Mouse (Mus musculus): ENCODE results near the gene Atp6v1g1.

Atp6v1g1 gene

GRCm38 (mm10) chr4:63544494-63545230 lies at the start of gene Atp6v1g1:
Gene Atp6v1g1, plus strand, starts transcription at chr4:63544772.
- peak; percentile 96 to 97 for DNase-seq

GRCm38 (mm10) chr4:63494967-63495914 lies 49.3 kb upstream of the Atp6v1g1 start:
- DNase-seq = peak; percentile 36 to 54

GRCm38 (mm10) chr4:63495915-63496278 lies 48.7 kb upstream of the Atp6v1g1 start, which contains the start of gene Whrn:
Gene Whrn, minus strand, starts transcription at chr4:63495991.
- DNase-seq = peak; percentile 68 to 72

GRCm38 (mm10) chr4:63496312-63496711 lies 48.3 kb upstream of the Atp6v1g1 start:
- no peak for DNase-seq

DNA sequence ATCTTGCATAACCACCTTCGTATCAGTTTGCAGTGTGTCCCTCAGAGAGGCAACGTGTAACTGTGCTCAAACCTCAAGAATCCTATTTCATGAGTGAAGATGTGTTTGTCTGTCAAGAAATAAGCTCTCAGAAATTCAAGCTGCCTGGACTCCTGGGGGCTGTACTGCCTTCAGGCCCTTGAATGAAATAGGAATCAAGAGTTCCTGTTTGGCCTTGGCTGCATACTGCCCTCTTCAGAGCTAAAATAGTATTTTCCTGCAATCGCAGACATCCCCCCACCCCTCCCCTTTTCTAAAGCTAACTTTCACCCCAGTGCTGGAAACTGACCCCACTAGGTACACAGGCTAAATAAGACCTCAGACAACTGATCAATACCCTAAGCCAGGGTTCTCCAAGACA lies 46.2 kb upstream of the Atp6v1g1 start:
- DNase-seq = no peak

GRCm38 (mm10) chr4:63501050-63501449 lies 43.5 kb upstream of the Atp6v1g1 start:
- DNase-seq = no peak

GRCm38 (mm10) chr4:63503949-63504348 lies 40.6 kb upstream of the Atp6v1g1 start:
- DNase-seq = no peak

DNA sequence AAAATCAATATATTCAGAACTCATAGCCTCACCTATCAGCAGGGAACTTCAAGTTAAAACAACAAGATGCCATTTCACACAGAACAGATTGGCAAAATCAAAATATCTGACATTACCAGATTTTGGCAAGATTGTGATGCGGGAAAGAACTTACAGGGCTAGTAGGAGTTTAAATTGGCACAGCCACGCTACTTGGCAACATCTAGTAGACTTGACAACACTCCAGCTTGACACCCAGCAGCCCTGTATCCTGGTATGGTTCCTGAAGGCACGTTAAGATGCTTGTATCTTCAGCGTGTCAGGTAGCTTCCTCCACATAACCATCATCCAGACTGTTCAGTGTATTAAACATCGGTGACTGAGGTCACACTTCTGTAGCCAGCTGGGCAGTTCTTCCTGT lies 37.1 kb upstream of the Atp6v1g1 start:
- DNase-seq = no peak

DNA sequence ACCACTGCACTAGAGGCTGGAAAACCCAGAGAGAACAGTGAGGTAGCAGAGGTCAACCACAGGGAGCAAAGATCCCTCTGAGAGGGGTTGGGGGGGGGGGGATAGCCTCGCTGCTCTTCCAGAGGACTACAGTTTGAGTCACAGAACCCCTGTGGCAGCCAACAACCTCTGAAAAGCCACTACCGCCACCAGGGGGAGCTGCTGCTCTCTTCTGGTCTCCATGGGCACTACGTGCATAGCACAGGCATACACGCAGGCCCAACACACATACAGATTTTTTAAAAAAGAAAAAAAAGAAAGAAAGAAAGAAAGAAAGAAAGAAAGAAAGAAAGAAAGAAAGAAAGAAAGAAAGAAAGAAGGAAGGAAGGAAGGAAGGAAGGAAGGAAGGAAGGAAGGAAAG lies 36.3 kb upstream of the Atp6v1g1 start:
- peak; percentile 53 to 87 for DNase-seq

DNA sequence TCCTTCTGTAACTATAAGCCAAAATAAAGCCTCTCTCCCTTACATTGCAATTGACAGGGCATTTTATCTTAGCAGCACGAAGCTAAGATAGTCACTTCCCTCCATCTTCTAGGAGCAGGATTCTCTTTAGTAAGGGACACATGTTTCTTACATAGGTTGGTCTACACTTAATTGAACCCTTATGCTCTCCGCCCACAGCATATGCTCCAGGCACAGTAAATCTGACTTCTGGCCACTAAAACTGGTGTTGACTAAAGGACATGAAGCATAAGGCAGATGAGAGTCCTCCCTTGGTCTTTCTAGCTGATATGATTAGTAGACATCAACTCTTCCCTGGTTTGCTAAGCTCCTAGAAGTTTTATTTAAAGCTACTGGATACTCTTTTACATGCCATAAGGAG lies 31.7 kb upstream of the Atp6v1g1 start:
- DNase-seq = no peak

DNA sequence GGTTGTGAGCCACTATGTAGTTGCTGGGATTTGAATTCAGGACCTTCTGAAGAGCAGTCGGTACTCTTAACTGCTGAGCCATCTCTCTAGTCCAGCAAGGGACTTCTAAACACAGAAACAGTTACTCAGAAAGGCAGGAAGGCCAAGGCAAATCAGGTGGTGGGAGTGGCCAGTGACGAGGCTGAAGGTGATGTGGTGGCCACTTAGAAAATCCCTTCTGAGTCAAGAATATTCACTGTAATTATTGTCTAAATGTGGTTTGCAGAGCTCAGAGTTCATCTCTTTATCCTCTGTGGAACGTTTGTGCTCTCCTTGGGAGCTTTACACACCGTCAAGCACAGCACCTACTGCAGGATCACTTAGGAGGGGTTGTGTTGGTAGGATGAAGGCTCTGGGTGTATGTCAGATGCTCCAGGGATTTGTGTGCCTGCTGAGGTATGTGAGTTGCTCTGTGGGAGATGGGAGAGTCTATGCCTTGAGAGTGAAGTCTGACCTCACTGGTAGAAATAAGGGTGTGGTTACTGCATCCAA lies 30.1 kb upstream of the Atp6v1g1 start:
- peak; percentile 20 to 25 for DNase-seq

DNA sequence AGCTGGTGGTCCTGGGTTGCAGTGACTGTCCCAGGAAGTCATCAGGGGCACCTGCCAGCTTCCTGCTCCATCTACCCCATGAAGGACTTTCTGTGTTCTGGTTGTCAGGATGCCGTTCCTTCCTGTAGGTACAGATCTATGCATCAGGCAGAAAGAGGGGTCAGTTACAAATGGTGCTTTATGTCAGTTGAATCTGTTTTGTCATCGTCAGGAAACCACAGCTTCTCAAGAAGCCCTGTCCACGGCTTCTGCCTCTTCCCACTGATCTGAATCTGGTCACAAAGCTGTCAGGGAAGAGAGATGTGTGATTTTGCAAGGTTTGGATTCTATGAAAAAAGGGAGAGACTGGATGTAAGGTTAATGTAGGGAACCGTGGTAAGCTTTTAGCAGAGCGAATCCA lies 29.6 kb upstream of the Atp6v1g1 start:
- no peak for DNase-seq

DNA sequence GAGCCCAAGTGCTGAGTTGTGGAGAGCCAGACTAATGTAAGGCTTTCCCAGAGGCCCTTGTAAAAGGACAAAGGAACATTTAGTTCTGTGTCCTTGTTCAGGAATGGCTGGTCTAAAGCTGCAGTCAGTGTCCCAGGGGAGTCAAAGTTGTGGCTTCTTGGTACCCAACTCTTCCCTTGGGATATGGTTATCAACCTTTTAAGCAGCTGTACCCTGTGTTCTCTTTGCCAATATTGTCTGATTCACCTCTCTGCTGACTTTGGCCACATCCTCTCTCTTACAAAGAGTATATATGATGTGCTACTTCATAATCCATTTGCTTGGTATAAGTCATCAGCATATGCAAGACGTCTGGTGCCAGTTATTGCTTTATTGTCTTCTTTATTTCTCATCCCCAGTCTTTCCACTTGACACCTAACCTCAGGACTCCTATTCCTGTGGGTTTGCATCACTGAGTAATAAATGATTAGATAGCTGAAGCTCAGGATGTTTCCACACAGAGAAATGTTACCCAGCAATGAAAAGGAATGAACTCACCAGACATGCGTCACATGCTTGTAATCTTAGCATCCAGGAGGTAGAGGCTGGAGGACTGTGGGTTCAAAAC lies 22.7 kb upstream of the Atp6v1g1 start:
- DNase-seq = no peak

GRCm38 (mm10) chr4:63525514-63525913 lies 19.1 kb upstream of the Atp6v1g1 start:
- DNase-seq = peak in 1 of 2 experiments; percentile 5

- DNase-seq = no peak
Observed at GRCm38 (mm10) chr4:63528946-63529345, 15.6 kb upstream of the Atp6v1g1 start.

GRCm38 (mm10) chr4:63530409-63530808 lies 14.2 kb upstream of the Atp6v1g1 start:
- DNase-seq = no peak

DNA sequence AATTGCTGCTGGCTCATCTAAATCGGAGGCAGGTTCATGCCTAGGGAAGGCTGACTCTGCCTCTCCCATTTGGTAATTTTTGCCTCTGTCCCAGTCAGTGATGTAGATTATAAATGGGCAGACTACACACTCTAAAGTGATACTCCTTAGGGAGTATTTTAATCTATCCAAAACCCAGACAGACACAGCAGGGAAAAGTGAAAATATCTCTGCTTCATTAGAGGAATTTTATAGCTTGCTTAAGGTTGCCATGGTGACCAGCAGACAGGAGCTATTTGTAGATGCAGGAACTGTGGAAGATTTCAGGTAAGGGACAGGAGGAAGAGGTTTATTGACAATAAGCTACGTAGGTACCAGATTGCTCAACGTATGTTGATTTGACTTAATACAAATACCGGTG lies 7.0 kb upstream of the Atp6v1g1 start:
- DNase-seq = no peak

DNA sequence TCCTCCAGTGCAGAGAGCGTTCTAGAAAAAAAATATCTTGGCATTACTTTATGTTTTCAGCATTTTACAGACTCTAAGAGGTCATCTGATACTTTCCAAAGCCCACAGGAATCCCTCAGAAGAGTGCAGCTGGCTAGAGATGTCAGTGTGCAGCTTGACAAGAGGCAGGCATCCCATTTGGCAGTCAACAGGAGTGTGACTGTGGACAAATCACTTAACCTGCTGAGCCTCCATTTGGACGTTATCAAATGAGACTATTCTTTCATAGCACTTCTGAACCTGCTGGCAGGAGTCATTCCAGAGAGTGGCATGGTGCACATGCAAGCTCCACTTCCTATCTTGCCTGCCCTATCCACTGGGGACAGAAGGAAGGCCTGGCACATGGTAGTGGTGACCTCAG lies 2.4 kb upstream of the Atp6v1g1 start:
- no peak for DNase-seq

GRCm38 (mm10) chr4:63543746-63544493 lies 652 bp upstream of the Atp6v1g1 start:
- peak in 1 of 2 experiments; percentile 45 for DNase-seq

- DNase-seq = no peak
Observed at GRCm38 (mm10) chr4:63545231-63545958, 823 bp downstream of the Atp6v1g1 start.

DNA sequence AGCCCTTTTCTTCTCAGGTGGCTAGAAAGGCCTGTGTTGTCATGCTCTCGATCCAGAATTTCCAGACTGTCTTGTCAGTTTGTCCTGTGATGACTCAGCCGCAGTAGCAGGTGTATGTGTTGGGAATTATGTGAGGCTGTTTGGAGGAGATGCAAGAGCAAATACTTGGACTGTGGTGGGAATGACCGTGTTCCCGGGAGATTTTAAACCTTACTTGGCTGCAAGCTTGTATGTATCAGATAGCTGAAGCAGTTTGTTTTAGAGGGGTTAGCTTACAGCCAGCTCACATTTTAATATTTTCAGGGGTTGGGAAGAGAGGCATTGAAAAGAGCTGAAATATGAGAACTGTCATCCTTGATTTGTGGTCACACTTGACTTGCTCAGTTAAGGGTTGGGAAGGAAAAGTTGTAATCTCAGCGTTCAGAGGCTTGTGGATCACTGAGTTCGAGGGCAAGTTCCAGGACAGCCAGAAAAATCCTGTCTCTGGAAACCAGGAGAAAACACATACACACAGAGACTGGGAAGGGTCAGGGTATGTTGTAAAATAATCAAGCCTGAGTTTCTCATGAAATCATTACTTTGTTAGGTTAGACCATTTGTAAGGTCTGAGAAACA lies 2.0 kb downstream of the Atp6v1g1 start:
- DNase-seq = peak; percentile 33 to 52
